Mouse (Mus musculus) MEL (cell line): ENCODE data around the gene Tmco5b.

Experiments used
- CTCF ChIP-seq, 3 experiments: IDR thresholded peaks in 2 of 3; conservative IDR thresholded peaks in 1 of 3; 2 replicates each; pipeline ENCODE4 v1.5.1; 2011 to 2012; ENCODE audit warnings: low read length in 3 of 3, low read depth in 2 of 3, mild to moderate bottlenecking in 2 of 3, improper control_type of control experiment in 1 of 3, inconsistent platforms in 1 of 3, mixed read lengths in 1 of 3, moderate library complexity in 1 of 3; ENCODE audit not compliant: control insufficient read depth in 1 of 3, insufficient read depth in 1 of 3, poor library complexity in 1 of 3, severe bottlenecking in 1 of 3
- NRF1 ChIP-seq: IDR thresholded peaks from 2 replicates; pipeline ENCODE4 v1.6.1; 2014; ENCODE audit warnings: low read depth, mild to moderate bottlenecking, inconsistent platforms, low read length, improper control_type of control experiment, moderate library complexity; ENCODE audit not compliant: poor library complexity, insufficient read depth, severe bottlenecking
- RAD21 ChIP-seq: IDR thresholded peaks from 2 replicates; pipeline ENCODE4 v1.6.1; 2011; ENCODE audit warnings: mild to moderate bottlenecking, low read depth, low read length, improper control_type of control experiment
- USF1 ChIP-seq: IDR thresholded peaks from 2 replicates; pipeline ENCODE4 v1.6.1; 2014; ENCODE audit warnings: low read depth, mild to moderate bottlenecking, inconsistent platforms, low read length, improper control_type of control experiment, moderate library complexity
- ZNF384 ChIP-seq: IDR thresholded peaks from 2 replicates; pipeline ENCODE4 v1.6.1; 2012; ENCODE audit warnings: low read depth, mild to moderate bottlenecking, inconsistent platforms, low read length, improper control_type of control experiment

- TF ChIP-seq USF1 (no peak), CTCF (IDR thresholded peaks at IDR 0.05 in 2 of 3, conservative IDR thresholded peaks at IDR 0.05 in 1 of 3; ENCODE audit: control insufficient read depth in 1 of 3, insufficient read depth in 1 of 3, low read depth in 2 of 3, low read length in 3 of 3, poor library complexity in 1 of 3, severe bottlenecking in 1 of 3) (no peak), ZNF384 (no peak), RAD21 (no peak), NRF1 (no peak)
Measured at GRCm38 (mm10) chr2:113311211-113311610, 25.7 kb downstream of the Tmco5b start.
